Mouse (Mus musculus): ENCODE measurements around the gene Gm7735. TPM values are rescaled to one million over a fixed set of nuclear protein-coding genes. Genes with fewer than 3 reads are reported as not detected.
"Not testable (repeated sequence)": the region's sequence is repeated elsewhere in the genome, so short reads cannot be mapped to it uniquely, and the experiment has no call there.

The Gm7735 gene
- polyA plus RNA-seq (2012; fragmentation: generic; extraction: Trizol) = not detected

GRCm38 (mm10) chr16:89169190-89169589, at the start of gene Gm7735:
Gene Gm7735 (plus strand): TSS chr16:89169490.
- not testable (repeated sequence) for H3K27me3 ChIP-seq (ENCODE audit: control insufficient read depth, insufficient read depth, insufficient read length); H3K4me3 ChIP-seq; H3K36me3 ChIP-seq (ENCODE audit: control insufficient read depth, insufficient read depth); H3ac ChIP-seq (ENCODE audit: control insufficient read depth, insufficient read length); H3K4me2 ChIP-seq (ENCODE audit: low read depth); H3K79me2 ChIP-seq (ENCODE audit: control insufficient read depth, insufficient read depth)

GRCm38 (mm10) chr16:89140551-89140950, 28.7 kb upstream of the Gm7735 start, which contains the start of gene Gm6358:
Gene Gm6358 (plus strand): TSS chr16:89140851.
- no peaks in the 10 kb centered on the region for H3K79me2 ChIP-seq (ENCODE audit: control insufficient read depth, insufficient read depth)
- TF ChIP-seq SRF (IDR thresholded peaks at IDR 0.05; ENCODE audit: control insufficient read depth, insufficient read length, low read depth) = no peak
- no peak for TF ChIP-seq MYOG (IDR thresholded peaks at IDR 0.05; ENCODE audit: control insufficient read depth in 1 of 3, insufficient read depth in 1 of 3, insufficient read length in 2 of 3, low read depth in 2 of 3)
- no peak for TF ChIP-seq POLR2A (IDR thresholded peaks at IDR 0.05; ENCODE audit: insufficient read length, low read depth)
- TF ChIP-seq REST (IDR thresholded peaks at IDR 0.05; ENCODE audit: insufficient read depth, insufficient read length) = no peak
- no peak for TF ChIP-seq MAX (IDR thresholded peaks at IDR 0.05; ENCODE audit: low read depth)
- TF ChIP-seq POLR2AphosphoS2 (IDR thresholded peaks at IDR 0.05; ENCODE audit: insufficient read length, low read depth) = no peak
- TF ChIP-seq E2F4 (IDR thresholded peaks at IDR 0.05; ENCODE audit: insufficient read depth) = no peak
- TF ChIP-seq MYOD1 (IDR thresholded peaks at IDR 0.05; ENCODE audit: control insufficient read depth in 1 of 3, insufficient read length in 2 of 3, low read depth in 2 of 3) = no peak
- no peak for TF ChIP-seq CEBPB (IDR thresholded peaks at IDR 0.05; ENCODE audit: insufficient read depth, poor library complexity, severe bottlenecking)
- TF ChIP-seq USF1 (IDR thresholded peaks at IDR 0.05; ENCODE audit: low read depth) = no peak
- no peak for TF ChIP-seq TCF12 (IDR thresholded peaks at IDR 0.05; ENCODE audit: insufficient read depth, poor library complexity, severe bottlenecking)
- no peak within 1 kb of the TSS for H3K4me3 ChIP-seq
- no peak within 1 kb of the TSS for H3K4me2 ChIP-seq (ENCODE audit: low read depth)
- H3K27me3 ChIP-seq (ENCODE audit: control insufficient read depth, insufficient read depth, insufficient read length) = no peaks in the 10 kb centered on the region
- no peak within 1 kb of the TSS for H3ac ChIP-seq (ENCODE audit: control insufficient read depth, insufficient read length)
- no peaks in the 10 kb centered on the region for H3K36me3 ChIP-seq (ENCODE audit: control insufficient read depth, insufficient read depth)

DNA sequence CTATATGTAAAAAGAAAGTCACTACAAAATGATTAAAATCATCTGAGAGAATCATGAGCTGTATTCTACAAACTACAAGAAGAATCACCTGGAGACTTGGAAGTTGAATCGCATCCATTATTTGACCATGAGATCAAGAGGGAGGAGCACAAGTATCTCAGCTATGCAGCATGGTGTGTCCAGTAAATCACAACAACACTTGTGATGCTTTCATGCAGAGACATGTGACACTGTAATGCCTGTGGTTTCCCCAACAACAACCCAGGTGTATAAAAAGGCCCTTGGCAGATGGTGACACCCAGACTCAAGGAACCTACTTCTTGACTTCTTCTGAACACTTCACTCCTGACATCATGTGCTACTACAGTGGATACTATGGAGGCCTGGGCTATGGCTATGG, 18.5 kb upstream of the Gm7735 start, which contains the start of gene Gm10061:
Gene Gm10061 (plus strand): TSS at position 301 of the 400 bp plus-strand sequence.
- H3ac ChIP-seq (ENCODE audit: control insufficient read depth, insufficient read length) = no peak within 1 kb of the TSS
- no peaks in the 10 kb centered on the region for H3K79me2 ChIP-seq (ENCODE audit: control insufficient read depth, insufficient read depth)
- H3K36me3 ChIP-seq (ENCODE audit: control insufficient read depth, insufficient read depth) = no peaks in the 10 kb centered on the region
- H3K4me3 ChIP-seq = no peak within 1 kb of the TSS
- no peak for TF ChIP-seq REST (IDR thresholded peaks at IDR 0.05; ENCODE audit: insufficient read depth, insufficient read length)
- TF ChIP-seq SRF (IDR thresholded peaks at IDR 0.05; ENCODE audit: control insufficient read depth, insufficient read length, low read depth) = no peak
- TF ChIP-seq MYOD1 (IDR thresholded peaks at IDR 0.05; ENCODE audit: control insufficient read depth in 1 of 3, insufficient read length in 2 of 3, low read depth in 2 of 3) = no peak
- no peak within 1 kb of the TSS for H3K4me2 ChIP-seq (ENCODE audit: low read depth)
- no peaks in the 10 kb centered on the region for H3K27me3 ChIP-seq (ENCODE audit: control insufficient read depth, insufficient read depth, insufficient read length)

GRCm38 (mm10) chr16:89157652-89158051, 11.6 kb upstream of the Gm7735 start, which contains the start of gene Gm9789:
Gene Gm9789 (plus strand): TSS chr16:89157952.
- H3K79me2 ChIP-seq (ENCODE audit: control insufficient read depth, insufficient read depth) = no peaks in the 10 kb centered on the region
- H3ac ChIP-seq (ENCODE audit: control insufficient read depth, insufficient read length) = no peak within 1 kb of the TSS
- H3K4me3 ChIP-seq = no peak within 1 kb of the TSS
- no peak within 1 kb of the TSS for H3K4me2 ChIP-seq (ENCODE audit: low read depth)
- no peaks in the 10 kb centered on the region for H3K36me3 ChIP-seq (ENCODE audit: control insufficient read depth, insufficient read depth)
- TF ChIP-seq MYOD1 (IDR thresholded peaks at IDR 0.05; ENCODE audit: control insufficient read depth in 1 of 3, insufficient read length in 2 of 3, low read depth in 2 of 3) = no peak
- no peak for TF ChIP-seq POLR2AphosphoS2 (IDR thresholded peaks at IDR 0.05; ENCODE audit: insufficient read length, low read depth)
- no peak for TF ChIP-seq MAX (IDR thresholded peaks at IDR 0.05; ENCODE audit: low read depth)
- no peak for TF ChIP-seq POLR2A (IDR thresholded peaks at IDR 0.05; ENCODE audit: insufficient read length, low read depth)
- TF ChIP-seq SRF (IDR thresholded peaks at IDR 0.05; ENCODE audit: control insufficient read depth, insufficient read length, low read depth) = no peak
- TF ChIP-seq USF1 (IDR thresholded peaks at IDR 0.05; ENCODE audit: low read depth) = no peak
- TF ChIP-seq MYOG (IDR thresholded peaks at IDR 0.05; ENCODE audit: control insufficient read depth in 1 of 3, insufficient read depth in 1 of 3, insufficient read length in 2 of 3, low read depth in 2 of 3) = no peak
- H3K27me3 ChIP-seq (ENCODE audit: control insufficient read depth, insufficient read depth, insufficient read length) = no peaks in the 10 kb centered on the region

- Histone ChIP-seq H3K36me3 (ENCODE audit: control insufficient read depth, insufficient read depth) (no peaks in the 10 kb centered on the region), H3K4me3 (no peak within 1 kb of the TSS), H3K27me3 (ENCODE audit: control insufficient read depth, insufficient read depth, insufficient read length) (no peaks in the 10 kb centered on the region), H3ac (ENCODE audit: control insufficient read depth, insufficient read length) (no peak within 1 kb of the TSS), H3K79me2 (ENCODE audit: control insufficient read depth, insufficient read depth) (no peaks in the 10 kb centered on the region), H3K4me2 (ENCODE audit: low read depth) (no peak within 1 kb of the TSS)
- TF ChIP-seq REST (IDR thresholded peaks at IDR 0.05; ENCODE audit: insufficient read depth, insufficient read length) (no peak), MYOG (IDR thresholded peaks at IDR 0.05; ENCODE audit: control insufficient read depth in 1 of 3, insufficient read depth in 1 of 3, insufficient read length in 2 of 3, low read depth in 2 of 3) (no peak), CEBPB (IDR thresholded peaks at IDR 0.05; ENCODE audit: insufficient read depth, poor library complexity, severe bottlenecking) (no peak), POLR2AphosphoS2 (IDR thresholded peaks at IDR 0.05; ENCODE audit: insufficient read length, low read depth) (no peak), MAX (IDR thresholded peaks at IDR 0.05; ENCODE audit: low read depth) (no peak), TCF12 (IDR thresholded peaks at IDR 0.05; ENCODE audit: insufficient read depth, poor library complexity, severe bottlenecking) (no peak), TCF3 (IDR thresholded peaks at IDR 0.05; ENCODE audit: insufficient read length, low read depth) (no peak), USF1 (IDR thresholded peaks at IDR 0.05; ENCODE audit: low read depth) (no peak), MYOD1 (IDR thresholded peaks at IDR 0.05; ENCODE audit: control insufficient read depth in 1 of 3, insufficient read length in 2 of 3, low read depth in 2 of 3) (no peak), E2F4 (IDR thresholded peaks at IDR 0.05; ENCODE audit: insufficient read depth) (no peak), POLR2A (IDR thresholded peaks at IDR 0.05; ENCODE audit: insufficient read length, low read depth) (no peak), SRF (IDR thresholded peaks at IDR 0.05; ENCODE audit: control insufficient read depth, insufficient read length, low read depth) (no peak)
Observed at GRCm38 (mm10) chr16:89174435-89174834, 5.1 kb downstream of the Gm7735 start, which contains the start of gene 1110057P08Rik. Gene 1110057P08Rik (plus strand): TSS chr16:89174735.

Measured in myocyte (in vitro differentiated cells).